Mouse (Mus musculus) intestine, postnatal 0 days (tissue): ENCODE results near the gene Txnip. TPM values are rescaled to one million over a fixed set of nuclear protein-coding genes. Genes with fewer than 3 reads are reported as not detected.

ENCODE experiments used
- ATAC-seq: fragments of 200-750 bp; cut with Nextera tagmentation; 2 replicates; pipeline ENCODE4 v1.8.0; 2017; ENCODE audit warnings: mild to moderate bottlenecking, moderate TSS enrichment, moderate library complexity
- H3K27ac ChIP-seq: fragments of 300-500 bp; sonication (generic); 2 replicates; pipeline ENCODE4 v1.5.1; 2014; ENCODE audit warnings: mild to moderate bottlenecking, low read depth, low read length, moderate library complexity
- H3K27me3 ChIP-seq: fragments of 300-500 bp; sonication (generic); replicated peaks from 2 replicates; pipeline ENCODE4 v1.6.1; 2014; ENCODE audit warnings: low read length, mixed read lengths; ENCODE audit not compliant: control insufficient read depth, insufficient read depth
- H3K36me3 ChIP-seq: fragments of 300-500 bp; sonication (generic); 2 replicates; pipeline ENCODE4 v1.6.1; 2014; ENCODE audit warnings: mild to moderate bottlenecking, moderate library complexity; ENCODE audit not compliant: control insufficient read depth, insufficient read depth
- H3K4me1 ChIP-seq: fragments of 300-500 bp; sonication (generic); replicated peaks from 2 replicates; pipeline ENCODE4 v1.6.1; 2014; ENCODE audit warnings: antibody characterized with exemption, low read length, mixed read lengths; ENCODE audit not compliant: control insufficient read depth, insufficient read depth
- H3K4me2 ChIP-seq: fragments of 300-500 bp; sonication (generic); replicated peaks from 2 replicates; pipeline ENCODE4 v1.6.1; 2014; ENCODE audit warnings: low read depth, mild to moderate bottlenecking, moderate library complexity
- H3K4me3 ChIP-seq: fragments of 300-500 bp; sonication (generic); 2 replicates; pipeline ENCODE4 v1.5.1; 2014; ENCODE audit warnings: low read depth, low read length
- H3K9ac ChIP-seq: fragments of 300-500 bp; sonication (generic); 2 replicates; pipeline ENCODE4 v1.6.1; 2014; ENCODE audit warnings: mild to moderate bottlenecking, low read depth, low read length
- H3K9me3 ChIP-seq: fragments of 300-500 bp; sonication (generic); 2 replicates; pipeline ENCODE4 v1.6.1; 2016; ENCODE audit warnings: mixed run types; ENCODE audit not compliant: control insufficient read depth
- CTCF ChIP-seq: sonication (generic); IDR thresholded peaks from 2 replicates; pipeline ENCODE4 v1.5.1; 2016; ENCODE audit warnings: low read depth, mild to moderate bottlenecking, control low read depth, antibody characterized with exemption, moderate library complexity
- WGBS: fragments of 180-500 bp; shearing (Covaris S2); extraction: QIAGEN DNeasy Blood & Tissue Kit; methylation state at CpG from one replicate; pipeline ENCODE4 v1.1.7; 2014; 5-methylcytosine and 5-hydroxymethylcytosine counted together
- polyA plus RNA-seq: library from polyadenylated mRNA; unstranded; fragments of >200 nt; fragmentation: Nextera tagmentation; extraction: Ambion mirVana; gene quantifications from 2 replicates; pipeline ENCODE4 v1.2.1, GENCODE M21; 2015

The Txnip gene
- polyA plus RNA-seq, 1 experiment from 2014 or later: 254 TPM

GRCm38 (mm10) chr3:96540740-96541139 is 17.0 kb upstream of the Txnip start:
- WGBS: 49% methylated on average over 6 of the region's 6 CpGs
- Histone ChIP-seq H3K27me3 (no peaks in the 10 kb centered on the region), H3K4me2 (no peak overlapping the region), H3K27ac (no peak overlapping the region), H3K4me3 (no peak overlapping the region), H3K9me3 (no peaks in the 10 kb centered on the region), H3K36me3 (no peaks in the 10 kb centered on the region), H3K9ac (no peak overlapping the region), H3K4me1 (no peaks in the 10 kb centered on the region)
- ATAC-seq: no peak
- no peak for TF ChIP-seq CTCF

GRCm38 (mm10) chr3:96541328-96542078 is 16.3 kb upstream of the Txnip start:
- Histone ChIP-seq H3K4me1 (no peaks in the 10 kb centered on the region), H3K27ac (no peak overlapping the region)

GRCm38 (mm10) chr3:96542554-96542953 is 15.2 kb upstream of the Txnip start:
- no peak for ATAC-seq
- Histone ChIP-seq H3K27ac (no peak overlapping the region), H3K4me1 (no peaks in the 10 kb centered on the region), H3K27me3 (no peaks in the 10 kb centered on the region), H3K36me3 (no peaks in the 10 kb centered on the region), H3K9me3 (no peaks in the 10 kb centered on the region), H3K9ac (no peak overlapping the region), H3K4me2 (no peak overlapping the region), H3K4me3 (no peak overlapping the region)
- WGBS: 80% methylated on average over 8 of the region's 8 CpGs
- no peak for TF ChIP-seq CTCF

More at GRCm38 (mm10) chr3:96541328-96542078, 16.3 kb upstream of the Txnip start:
- H3K36me3 ChIP-seq: no peaks in the 10 kb centered on the region
- 25% methylated on average over 14 of the region's 14 CpGs for WGBS
- H3K4me3 ChIP-seq: no peak overlapping the region
- no peaks in the 10 kb centered on the region for H3K27me3 ChIP-seq
- ATAC-seq: no peak
- no peak overlapping the region for H3K9ac ChIP-seq
- H3K9me3 ChIP-seq: no peaks in the 10 kb centered on the region
- TF ChIP-seq CTCF: peak; percentile 63
- H3K4me2 ChIP-seq: no peak overlapping the region

GRCm38 (mm10) chr3:96543345-96543744 is 14.4 kb upstream of the Txnip start:
- H3K27me3 ChIP-seq: no peaks in the 10 kb centered on the region
- H3K36me3 ChIP-seq: no peaks in the 10 kb centered on the region
- no peak overlapping the region for H3K4me2 ChIP-seq
- TF ChIP-seq CTCF: no peak
- H3K27ac ChIP-seq: no peak overlapping the region
- 80% methylated on average over 11 of the region's 11 CpGs for WGBS
- no peak overlapping the region for H3K9ac ChIP-seq
- H3K4me1 ChIP-seq: no peaks in the 10 kb centered on the region
- H3K4me3 ChIP-seq: no peak overlapping the region
- ATAC-seq: no peak
- no peaks in the 10 kb centered on the region for H3K9me3 ChIP-seq

- WGBS: 32% methylated on average over 1 of the region's 1 CpGs
- Histone ChIP-seq H3K4me3 (no peak overlapping the region), H3K4me1 (no peaks in the 10 kb centered on the region), H3K4me2 (no peak overlapping the region), H3K27ac (no peak overlapping the region), H3K9ac (no peak overlapping the region), H3K27me3 (no peaks in the 10 kb centered on the region), H3K9me3 (no peaks in the 10 kb centered on the region), H3K36me3 (no peaks in the 10 kb centered on the region)
- peak; percentile 59 for TF ChIP-seq CTCF
- no peak for ATAC-seq
Measured at GRCm38 (mm10) chr3:96545565-96545964, 12.2 kb upstream of the Txnip start.

GRCm38 (mm10) chr3:96546880-96547279 is 10.9 kb upstream of the Txnip start:
- no peak for TF ChIP-seq CTCF
- Histone ChIP-seq H3K4me3 (no peak overlapping the region), H3K4me2 (no peak overlapping the region), H3K9ac (no peak overlapping the region), H3K36me3 (no peaks in the 10 kb centered on the region), H3K4me1 (0 out of 2 replicates have a peak, but pooled peaks cover 3% of the 10 kb centered on the region), H3K27me3 (no peaks in the 10 kb centered on the region), H3K27ac (no peak overlapping the region), H3K9me3 (no peaks in the 10 kb centered on the region)
- ATAC-seq: no peak
- 52% methylated on average over 4 of the region's 4 CpGs for WGBS
